Mouse (Mus musculus): ENCODE results near the gene Bhlha15.

- TF ChIP-seq EP300 (IDR thresholded peaks at IDR 0.05; ENCODE audit: insufficient read depth, low read depth, low read length) (no peak), CTCF (IDR thresholded peaks at IDR 0.05; ENCODE audit: low read depth, low read length) (no peak), POLR2A (IDR thresholded peaks at IDR 0.05; ENCODE audit: insufficient read depth, low read length) (no peak)
Observed at GRCm38 (mm10) chr5:144219936-144220335, 29.9 kb downstream of the Bhlha15 start.

Data from ES-Bruce4 (cell line).